Mouse (Mus musculus): ENCODE measurements around the gene Asap2. TPM values are rescaled to one million over a fixed set of nuclear protein-coding genes. Genes with fewer than 3 reads are reported as not detected.

Asap2 gene
- total RNA-seq, 2 experiments from 2014 or later, result 9.6 to 10.4 TPM

- peak; percentile 63 for ATAC-seq (replicated peaks; ENCODE audit: low FRiP score, poor library complexity, severe bottlenecking)
These were observed 140.1 kb downstream of the Asap2 start for GRCm38 (mm10) chr12:21130274-21130823.

- ATAC-seq (replicated peaks; ENCODE audit: low FRiP score, poor library complexity, severe bottlenecking), result no peak
These were observed 142.3 kb downstream of the Asap2 start for GRCm38 (mm10) chr12:21132537-21132936.

GRCm38 (mm10) chr12:21133031-21133430 lies 142.8 kb downstream of the Asap2 start:
- ATAC-seq (replicated peaks; ENCODE audit: low FRiP score, poor library complexity, severe bottlenecking), result no peak

- no peak for ATAC-seq (replicated peaks; ENCODE audit: low FRiP score, poor library complexity, severe bottlenecking)
These were observed 144.0 kb downstream of the Asap2 start for GRCm38 (mm10) chr12:21133972-21134859.

GRCm38 (mm10) chr12:21135651-21136461 lies 145.6 kb downstream of the Asap2 start:
- ATAC-seq (replicated peaks; ENCODE audit: low FRiP score, poor library complexity, severe bottlenecking), result no peak; the same call in 1 of the 2 replicates

- no peak for ATAC-seq (replicated peaks; ENCODE audit: low FRiP score, poor library complexity, severe bottlenecking)
These were observed 146.1 kb downstream of the Asap2 start for GRCm38 (mm10) chr12:21136462-21136751.

- ATAC-seq (replicated peaks; ENCODE audit: low FRiP score, poor library complexity, severe bottlenecking), result no peak
These were observed 149.3 kb downstream of the Asap2 start for GRCm38 (mm10) chr12:21139560-21139959.

- no peak for ATAC-seq (replicated peaks; ENCODE audit: low FRiP score, poor library complexity, severe bottlenecking)
These were observed 149.9 kb downstream of the Asap2 start for GRCm38 (mm10) chr12:21140153-21140552.

GRCm38 (mm10) chr12:21140741-21141308 lies 150.6 kb downstream of the Asap2 start:
- ATAC-seq (replicated peaks; ENCODE audit: low FRiP score, poor library complexity, severe bottlenecking), result peak; percentile 70

GRCm38 (mm10) chr12:21141691-21142300 lies 151.5 kb downstream of the Asap2 start:
- no peak for ATAC-seq (replicated peaks; ENCODE audit: low FRiP score, poor library complexity, severe bottlenecking)

- ATAC-seq (replicated peaks; ENCODE audit: low FRiP score, poor library complexity, severe bottlenecking), result no peak
These were observed 152.4 kb downstream of the Asap2 start for GRCm38 (mm10) chr12:21142489-21143254.

GRCm38 (mm10) chr12:21144602-21145001 lies 154.3 kb downstream of the Asap2 start:
- ATAC-seq (replicated peaks; ENCODE audit: low FRiP score, poor library complexity, severe bottlenecking), result peak; percentile 82

GRCm38 (mm10) chr12:21145050-21145449 lies 154.8 kb downstream of the Asap2 start:
- peak; percentile 44 for ATAC-seq (replicated peaks; ENCODE audit: low FRiP score, poor library complexity, severe bottlenecking)

GRCm38 (mm10) chr12:21146826-21147225 lies 156.6 kb downstream of the Asap2 start:
- no peak for ATAC-seq (replicated peaks; ENCODE audit: low FRiP score, poor library complexity, severe bottlenecking)

- no peak for ATAC-seq (replicated peaks; ENCODE audit: low FRiP score, poor library complexity, severe bottlenecking)
These were observed 163.0 kb downstream of the Asap2 start for GRCm38 (mm10) chr12:21153279-21153707.

- ATAC-seq (replicated peaks; ENCODE audit: low FRiP score, poor library complexity, severe bottlenecking), result no peak
These were observed 164.8 kb downstream of the Asap2 start for GRCm38 (mm10) chr12:21155062-21155461.

GRCm38 (mm10) chr12:21159304-21159703 lies 169.0 kb downstream of the Asap2 start:
- no peak for ATAC-seq (replicated peaks; ENCODE audit: low FRiP score, poor library complexity, severe bottlenecking)

- ATAC-seq (replicated peaks; ENCODE audit: low FRiP score, poor library complexity, severe bottlenecking), result no peak
These were observed 170.1 kb downstream of the Asap2 start for GRCm38 (mm10) chr12:21160327-21160828.

- peak; percentile 80 for ATAC-seq (replicated peaks; ENCODE audit: low FRiP score, poor library complexity, severe bottlenecking)
These were observed 171.6 kb downstream of the Asap2 start for GRCm38 (mm10) chr12:21161841-21162240.

Measured in erythroid progenitor cell, adult 5-6 weeks (primary cell).